Mouse (Mus musculus) cerebellum, adult 18-20 months (tissue): ENCODE measurements around the gene Ptpra.

ENCODE experiments used
- DNase-seq, 2 experiments: peaks; one replicate each; pipeline ENCODE4 v3.0.0; 2021

Gene Ptpra

DNA sequence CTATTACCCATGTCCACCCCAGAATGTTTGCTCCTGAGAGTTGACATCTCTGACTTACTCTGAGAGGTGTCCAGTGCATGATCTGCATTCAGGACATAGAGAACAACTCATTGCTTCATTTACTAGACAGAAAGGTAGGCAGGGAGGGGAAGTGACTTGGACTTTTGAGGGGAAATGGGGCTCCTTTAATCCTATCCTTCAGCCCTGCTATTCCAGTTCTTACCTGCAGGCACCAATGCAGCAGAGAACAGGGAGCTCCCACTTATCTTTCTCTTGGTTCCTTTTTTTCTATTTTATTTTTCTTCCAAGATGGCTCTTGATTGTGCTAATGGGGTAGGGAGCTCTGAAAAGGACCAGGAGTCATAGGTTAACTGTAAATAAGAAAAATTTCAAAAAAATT is 1.6 kb upstream of the Ptpra start:
- no peak for DNase-seq

GRCm38 (mm10) chr2:130449021-130449793 is 871 bp upstream of the Ptpra start:
- DNase-seq: no peak

GRCm38 (mm10) chr2:130450434-130450796 is 337 bp downstream of the Ptpra start:
- DNase-seq: peak; percentile 77 to 83

- no peak for DNase-seq
Measured at GRCm38 (mm10) chr2:130451086-130451726, 1.1 kb downstream of the Ptpra start.

GRCm38 (mm10) chr2:130451727-130452090 is 1.6 kb downstream of the Ptpra start:
- peak in 1 of 2 experiments; percentile 23 for DNase-seq

DNA sequence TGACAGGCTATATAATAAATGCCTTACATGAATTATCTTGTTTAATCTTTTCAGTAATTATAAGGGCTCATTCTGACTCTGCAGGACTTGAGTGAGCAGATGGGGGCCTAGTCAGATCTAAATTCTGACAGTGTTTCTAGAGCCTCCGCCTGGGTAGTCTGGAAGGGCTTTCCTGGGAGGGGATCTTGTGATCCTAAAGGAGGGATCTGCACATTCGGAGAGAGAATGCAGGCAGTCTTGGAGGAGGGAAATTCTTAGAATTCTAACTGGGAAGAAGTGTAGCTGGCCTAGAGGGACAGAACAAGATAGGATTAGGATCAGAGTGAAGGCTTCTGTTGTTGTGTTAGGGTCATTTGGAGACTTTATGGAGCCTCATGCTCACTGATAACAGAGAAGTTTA is 2.2 kb downstream of the Ptpra start:
- DNase-seq: no peak

DNA sequence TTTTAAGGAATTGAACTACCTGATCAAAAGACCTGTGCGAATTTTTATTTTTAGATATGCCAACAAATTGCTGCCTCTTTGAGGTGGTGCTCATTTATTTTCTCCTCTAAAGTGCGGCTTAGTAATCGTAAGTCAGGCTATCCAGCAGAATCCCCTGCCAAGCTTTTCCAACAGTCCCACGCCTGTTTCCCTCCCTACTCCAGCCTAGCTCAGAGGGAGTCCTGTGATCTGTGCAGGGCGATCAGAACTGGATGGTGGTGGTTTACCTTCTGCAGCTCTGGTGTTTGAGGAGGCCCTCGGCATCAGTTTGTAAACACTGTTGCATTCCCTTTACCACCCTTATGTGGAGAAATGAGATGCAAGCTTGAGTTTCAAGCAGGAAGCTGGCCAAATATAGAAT is 3.3 kb downstream of the Ptpra start:
- peak; percentile 18 to 22 for DNase-seq

DNA sequence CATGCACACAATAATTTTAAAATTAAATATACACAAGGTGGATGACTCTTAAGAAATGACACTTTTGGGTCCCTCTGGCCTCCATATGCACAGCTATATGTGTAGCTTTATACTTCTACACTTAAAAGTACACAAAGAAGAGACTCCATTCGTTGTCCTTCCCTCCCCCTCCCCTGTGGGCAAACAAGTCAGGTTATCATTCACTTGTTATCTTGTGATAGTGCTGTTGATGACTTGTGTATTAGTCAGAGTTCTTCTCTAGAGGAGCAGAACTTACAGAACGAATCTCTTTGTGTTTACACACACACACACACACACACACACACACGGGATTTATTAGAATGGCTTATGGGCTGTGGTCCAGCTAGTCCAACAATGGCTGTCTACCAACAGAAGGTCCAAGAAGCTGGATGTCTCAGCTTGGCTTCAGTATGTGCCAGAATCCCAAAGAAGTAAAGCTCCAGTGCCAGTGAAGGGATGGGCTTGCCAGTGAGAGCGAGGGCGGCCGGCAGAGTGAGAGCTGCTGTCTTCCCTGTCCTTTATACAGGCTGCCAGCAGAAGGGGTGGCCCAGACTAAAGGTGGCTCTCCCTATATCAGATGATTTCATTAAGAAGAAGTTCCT is 4.8 kb downstream of the Ptpra start:
- peak; percentile 62 to 65 for DNase-seq

DNA sequence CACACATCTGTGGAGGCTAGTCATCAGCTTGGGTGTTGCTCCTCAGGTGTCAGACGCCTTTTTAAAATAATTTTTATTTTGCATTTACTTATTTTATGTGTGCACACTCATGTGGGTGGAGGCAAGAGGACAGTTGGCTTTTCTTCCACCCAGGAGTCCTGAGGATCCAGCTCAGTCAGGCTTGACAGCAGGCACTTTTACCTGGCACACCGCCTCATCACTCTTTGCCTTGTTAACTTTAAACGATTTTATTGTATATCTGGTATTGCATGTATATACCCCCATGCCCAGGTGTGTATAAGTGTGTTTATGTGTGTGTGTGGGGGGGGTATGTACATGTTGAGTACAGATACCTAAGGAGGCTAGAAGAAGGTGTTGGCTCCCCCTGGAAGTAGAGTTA is 7.8 kb downstream of the Ptpra start:
- peak; percentile 33 to 38 for DNase-seq

GRCm38 (mm10) chr2:130459576-130459975 is 9.5 kb downstream of the Ptpra start:
- DNase-seq: no peak

- no peak for DNase-seq
Measured at GRCm38 (mm10) chr2:130461287-130462071, 11.4 kb downstream of the Ptpra start.

- DNase-seq: no peak
Measured at GRCm38 (mm10) chr2:130466438-130466837, 16.4 kb downstream of the Ptpra start.

GRCm38 (mm10) chr2:130469366-130469765 is 19.3 kb downstream of the Ptpra start:
- DNase-seq: no peak

DNA sequence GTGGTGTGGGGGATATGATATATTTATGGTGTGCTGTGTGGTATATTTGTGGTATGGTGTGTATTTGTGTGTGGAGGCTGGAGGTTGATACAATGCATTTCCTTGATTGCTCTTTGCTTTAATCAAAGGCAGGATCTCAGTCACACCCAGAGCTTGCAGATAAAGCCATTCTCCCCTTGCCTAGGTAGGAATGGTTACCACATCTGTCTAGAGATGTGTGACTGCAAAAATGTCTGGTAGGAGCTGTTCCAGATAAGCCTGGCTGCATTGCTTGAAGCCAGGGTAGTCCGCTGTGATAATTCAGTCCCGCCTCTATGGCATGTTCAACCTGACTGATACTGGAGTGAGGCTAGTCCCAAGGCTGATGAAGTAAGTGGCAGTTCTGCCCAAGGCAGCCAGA is 19.9 kb downstream of the Ptpra start:
- DNase-seq: no peak

DNA sequence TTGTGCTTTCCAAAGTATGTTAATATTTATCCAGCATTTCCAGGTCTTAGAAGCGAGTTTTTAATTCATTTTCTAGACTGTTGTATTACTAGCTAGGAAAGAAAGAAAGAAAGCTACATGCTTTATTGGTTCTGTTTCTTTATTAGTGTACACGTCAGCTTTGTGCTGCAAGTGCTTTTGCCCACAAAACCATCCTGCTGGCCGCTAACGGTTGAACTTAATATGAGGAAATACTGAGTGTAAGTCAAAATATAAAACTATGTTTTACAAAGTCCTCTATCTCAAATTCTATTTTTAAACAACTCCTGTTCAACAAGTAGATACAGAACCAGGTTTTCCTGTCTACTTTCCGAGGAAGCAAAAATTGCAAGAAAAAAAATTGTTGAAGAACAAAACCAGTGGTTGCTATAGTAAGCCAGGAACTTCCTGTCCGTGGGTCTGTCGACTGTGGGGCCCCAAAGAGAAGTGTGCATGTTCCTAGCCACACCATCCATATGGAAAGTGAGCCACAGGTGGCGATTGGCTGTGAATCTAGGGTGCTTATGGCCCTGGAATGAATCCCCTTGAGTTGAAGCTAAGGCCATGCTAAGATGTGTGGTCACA is 22.9 kb downstream of the Ptpra start:
- DNase-seq: no peak

DNA sequence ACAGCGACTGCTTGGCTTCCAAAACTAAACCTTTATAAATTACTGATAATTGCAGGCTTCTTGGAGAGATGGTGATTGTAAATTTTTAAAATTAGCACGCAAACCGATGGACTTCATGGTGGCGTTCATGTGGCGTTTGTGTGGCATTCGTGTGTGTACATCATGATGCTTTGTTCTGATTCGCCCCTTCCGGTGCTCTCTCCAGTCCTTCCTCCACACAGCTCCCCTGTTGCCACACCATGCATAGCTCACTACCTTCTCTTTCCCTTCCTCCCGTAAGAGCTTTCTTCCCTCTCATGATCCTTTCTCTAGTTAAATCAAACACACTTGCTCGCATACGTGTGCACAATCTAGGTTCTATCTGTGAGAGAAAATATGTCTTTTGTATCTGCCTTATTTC is 25.7 kb downstream of the Ptpra start:
- DNase-seq: no peak

DNA sequence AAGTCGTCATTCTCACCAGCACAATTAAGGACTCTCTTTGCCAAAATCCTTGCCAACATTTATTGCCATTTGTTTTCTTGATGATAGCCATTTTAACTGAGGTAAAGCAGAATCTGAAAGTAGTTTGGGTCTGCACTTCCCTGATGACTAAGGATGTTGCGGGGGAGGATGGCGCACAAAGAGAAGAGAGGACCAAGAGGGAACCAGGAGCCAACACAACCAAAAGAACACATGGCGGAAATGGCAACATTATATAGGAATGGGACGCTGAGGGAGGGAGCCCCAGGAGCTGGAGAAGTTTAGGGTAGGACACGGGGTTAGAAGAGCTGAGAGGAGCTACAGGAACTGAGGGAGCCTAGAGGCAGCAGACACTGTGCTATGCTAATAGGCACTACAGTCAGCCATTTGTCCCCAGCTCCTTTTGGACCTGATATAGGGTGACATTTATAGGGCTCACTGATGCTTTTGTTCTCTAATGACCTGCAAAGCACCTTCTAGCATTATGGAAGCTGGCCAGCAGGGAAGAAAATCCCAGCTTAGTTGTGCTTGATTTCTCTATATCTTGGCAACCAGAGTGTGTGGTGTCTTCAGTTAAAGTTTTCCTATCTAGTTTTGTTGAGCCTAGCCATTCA is 26.7 kb downstream of the Ptpra start:
- DNase-seq: no peak

- DNase-seq: no peak
Measured at GRCm38 (mm10) chr2:130482177-130482576, 32.1 kb downstream of the Ptpra start.

DNA sequence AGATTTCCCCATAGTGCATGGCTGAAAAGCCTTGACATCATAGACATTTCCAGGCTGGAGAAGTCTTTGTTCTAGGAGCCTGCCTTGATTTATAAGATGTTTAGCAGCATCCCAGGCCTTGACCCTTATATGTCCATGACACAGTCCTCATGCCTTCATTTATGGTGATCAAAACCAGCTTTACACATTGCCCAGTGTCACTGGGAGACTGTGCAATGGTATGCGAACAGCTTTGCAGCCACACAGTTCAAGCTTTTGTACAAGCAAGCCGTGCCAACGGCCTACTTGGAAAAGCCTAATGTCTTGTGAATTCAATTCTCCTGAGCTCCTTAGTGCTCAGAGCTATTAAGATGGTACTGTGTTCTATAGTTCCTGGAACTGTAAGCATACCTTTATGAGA is 32.6 kb downstream of the Ptpra start:
- DNase-seq: no peak

- no peak for DNase-seq
Measured at GRCm38 (mm10) chr2:130484206-130484605, 34.1 kb downstream of the Ptpra start.

DNA sequence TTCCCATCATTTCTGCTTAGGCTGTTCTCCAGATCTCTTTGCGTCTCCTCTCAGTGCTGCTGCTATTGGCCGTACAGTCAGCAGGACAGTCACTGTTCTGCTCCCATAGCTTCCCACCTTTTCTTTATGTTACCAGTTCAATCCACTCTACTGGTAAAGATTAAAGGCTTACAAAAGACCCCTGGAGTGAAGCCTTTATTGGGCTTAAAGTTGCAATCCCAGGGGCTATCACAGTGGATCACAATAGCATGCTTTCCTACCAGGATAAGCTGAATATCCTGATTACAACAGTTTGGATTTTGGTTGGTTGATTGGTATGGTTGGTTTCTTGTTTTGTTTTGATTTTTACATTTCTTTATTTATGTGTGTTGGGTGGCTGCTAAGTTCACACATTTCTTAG is 37.9 kb downstream of the Ptpra start:
- DNase-seq: no peak

- DNase-seq: no peak
Measured at GRCm38 (mm10) chr2:130488600-130488999, 38.5 kb downstream of the Ptpra start.

GRCm38 (mm10) chr2:130491162-130491561 is 41.1 kb downstream of the Ptpra start:
- DNase-seq: no peak
